ENCODE assay signal across 21 mouse cellular contexts in the genomic region with DNA sequence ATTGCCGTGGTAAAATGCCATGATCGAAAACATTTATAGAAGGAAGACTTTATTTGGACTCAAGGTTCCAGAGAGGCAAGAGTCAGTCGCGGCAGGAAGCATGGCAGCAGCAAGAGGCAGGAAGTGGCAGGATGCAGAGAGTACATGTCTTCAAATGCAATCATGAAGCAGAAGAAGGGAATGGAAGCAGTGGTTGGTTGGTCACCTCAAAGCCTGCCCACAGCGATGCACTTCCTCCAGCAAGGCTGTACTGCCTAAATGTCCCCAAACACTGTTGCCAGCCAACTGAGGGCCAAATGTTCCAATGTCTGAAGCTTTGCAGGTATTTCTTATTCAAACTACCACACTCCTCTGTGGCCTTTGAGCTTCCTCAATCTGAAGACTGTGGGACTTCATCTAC. TPM values are rescaled to one million over a fixed set of nuclear protein-coding genes. Genes with fewer than 3 reads are reported as not detected.
DNase-seq lines count a peak whose midpoint lies in the region; ATAC-seq lines count a peak whose summit lies in the region.
"Had no signal": no experiment of that assay in that cellular context is flagged by ENCODE, and none has a peak within 500 bp of the region (broad histone marks: within the 10 kb centered on the region; RNA-seq: fewer than 3 reads in every experiment).

No protein-coding gene starts in this region.

- ATAC-seq in common myeloid progenitor, adult 5-6 weeks (replicated peaks; ENCODE audit: low read depth, poor library complexity, severe bottlenecking): peak; percentile 46
- 0 out of 2 replicates have a peak, but pooled peaks have one; percentile 33 for ATAC-seq in megakaryocyte, adult 5-6 weeks (ENCODE audit: poor library complexity, severe bottlenecking)
- ATAC-seq: forebrain, embryonic 14.5 days; forebrain, postnatal 0 days; hindbrain, postnatal 0 days; intestine, postnatal 0 days had no signal

- peak; percentile 50 for DNase-seq in 416B (ENCODE audit: low read depth)
- no peak for DNase-seq in natural killer cell, adult 2 months (ENCODE audit: low spot score in 2 of 2)
- no peak for DNase-seq in embryo, embryonic 10.5 days (ENCODE audit: low spot score)
- no peak for DNase-seq in urinary bladder, postnatal 36 days (ENCODE audit: low spot score in 2 of 2)
- DNase-seq: adrenal gland, postnatal 10 days; adrenal gland, postnatal 36 days; B cell, adult 2 months; cerebellum, adult 18-20 months; cerebellum, postnatal 10 days; cerebellum, postnatal 36 days; forebrain, postnatal 0 days; gastrocnemius, postnatal 25 days; heart, adult 18-20 months; heart, postnatal 10 days; heart, postnatal 36 days had no signal

RNA-seq across cellular contexts. Expression of a gene that starts 52.6 kb away (rescaled TPM):
- not detected in 2 replicates for total RNA-seq in common myeloid progenitor, adult 5-6 weeks (2017)
- total RNA-seq in megakaryocyte, adult 5-6 weeks (2015): not detected in 2 replicates
- not detected in 2 replicates for total RNA-seq in megakaryocyte, adult 5-6 weeks (2017)
- total RNA-seq: CH12.LX; heart, postnatal 10 days; heart, postnatal 36 days had no signal
